Mouse (Mus musculus): ENCODE measurements at regions not wholly inside any gene's neighbourhood (a gene's known extent, or its start where the extent isn't known, plus 50 kb on each side); places are given as distances from the start of the nearest gene placed in this dataset.
"Not testable (repeated sequence)": the region's sequence is repeated elsewhere in the genome, so short reads cannot be mapped to it uniquely, and the experiment has no call there.

DNA sequence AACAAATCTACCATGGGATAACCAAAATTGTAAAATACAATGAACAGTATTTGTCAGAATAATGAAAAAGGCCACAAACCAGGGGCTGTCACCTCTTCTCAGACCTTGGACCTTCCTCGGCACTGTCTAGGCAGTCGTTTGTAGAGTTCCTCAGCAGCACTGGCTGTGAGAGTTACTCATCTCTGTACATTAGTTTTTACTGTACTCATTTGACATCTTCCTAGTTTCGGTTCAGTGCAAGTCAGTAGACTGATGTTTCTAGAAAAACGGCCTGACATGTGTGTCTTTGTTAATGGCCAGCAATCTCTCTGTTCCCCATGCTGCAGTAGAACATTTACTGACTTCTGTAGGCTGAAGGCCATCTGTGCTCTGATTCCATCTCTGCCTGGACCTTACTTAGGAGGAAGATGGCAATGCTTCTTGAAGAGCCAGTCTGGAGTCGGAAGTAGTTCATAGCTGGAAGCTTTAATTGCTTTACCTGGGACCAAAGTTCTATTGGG, 537.1 kb downstream of the Hace1 start:
- no peak for DNase-seq

DNA sequence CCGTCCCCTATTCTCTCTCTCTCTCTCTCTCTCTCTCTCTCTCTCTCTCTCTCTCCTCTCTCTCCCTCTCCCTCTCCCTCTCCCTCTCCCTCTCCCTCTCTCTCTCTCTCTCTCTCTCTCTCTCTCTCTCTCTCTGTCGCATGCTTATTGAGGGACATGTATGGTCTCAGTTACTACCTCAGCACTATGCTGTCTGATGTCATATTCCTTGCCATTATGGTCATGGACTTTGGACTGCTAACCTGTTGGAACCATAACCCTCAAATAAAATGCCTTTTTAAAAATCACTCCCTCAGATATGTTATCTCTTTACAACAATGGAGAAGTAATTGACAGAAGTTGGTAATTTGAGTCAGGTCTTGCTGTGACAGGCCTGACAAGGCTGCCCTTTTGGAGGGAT, 544.8 kb downstream of the Hace1 start:
- not testable (repeated sequence) for DNase-seq

DNA sequence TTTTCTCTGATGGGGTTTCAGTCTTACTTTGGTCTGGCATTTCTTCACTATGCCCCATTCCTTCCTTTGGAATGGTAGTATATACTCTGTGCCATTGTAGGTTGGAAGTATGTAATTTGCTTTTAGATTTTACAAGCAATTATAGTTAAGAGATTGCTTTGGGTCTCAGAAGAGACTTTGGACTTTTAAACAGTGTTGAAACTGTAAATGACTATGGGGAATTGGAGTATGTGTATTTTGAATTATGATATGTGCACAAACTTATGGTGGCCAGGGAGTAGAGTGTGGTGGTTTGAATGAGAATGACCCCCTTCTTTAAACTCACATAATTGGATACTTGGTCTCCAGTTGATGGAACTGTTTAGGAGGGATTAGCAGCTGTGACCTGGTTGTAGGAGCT, 546.2 kb downstream of the Hace1 start:
- no peak for DNase-seq

DNA sequence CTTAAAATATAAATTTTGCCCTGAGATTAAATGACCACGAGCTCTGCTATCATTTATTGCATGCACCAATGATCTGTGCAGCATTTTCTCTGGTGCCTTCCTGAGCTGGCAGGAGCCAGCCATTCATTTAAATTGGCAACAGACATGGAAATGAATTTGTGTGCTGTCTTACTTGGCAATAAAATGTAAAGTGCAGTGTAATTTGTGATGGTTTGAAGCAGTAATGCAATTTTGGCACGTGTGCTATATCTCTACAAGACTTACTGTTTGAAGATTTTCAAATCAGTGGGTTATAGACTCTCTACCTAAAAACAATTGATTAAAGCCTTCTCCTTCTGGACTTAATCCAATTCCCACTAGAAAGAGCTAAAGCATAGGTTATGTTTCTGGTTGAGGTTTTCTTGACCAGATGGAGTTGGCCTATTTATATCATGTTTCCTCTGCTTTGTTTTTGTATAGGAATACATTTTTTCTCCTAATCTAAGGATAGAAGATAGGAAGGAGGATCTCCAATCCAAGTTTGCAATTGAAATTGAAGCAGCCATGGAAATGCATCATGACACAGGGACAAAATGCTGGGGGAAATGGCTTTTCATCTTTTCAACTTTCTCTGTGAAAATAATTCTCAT, 557.6 kb downstream of the Hace1 start:
- peak; percentile 12 for DNase-seq

DNA sequence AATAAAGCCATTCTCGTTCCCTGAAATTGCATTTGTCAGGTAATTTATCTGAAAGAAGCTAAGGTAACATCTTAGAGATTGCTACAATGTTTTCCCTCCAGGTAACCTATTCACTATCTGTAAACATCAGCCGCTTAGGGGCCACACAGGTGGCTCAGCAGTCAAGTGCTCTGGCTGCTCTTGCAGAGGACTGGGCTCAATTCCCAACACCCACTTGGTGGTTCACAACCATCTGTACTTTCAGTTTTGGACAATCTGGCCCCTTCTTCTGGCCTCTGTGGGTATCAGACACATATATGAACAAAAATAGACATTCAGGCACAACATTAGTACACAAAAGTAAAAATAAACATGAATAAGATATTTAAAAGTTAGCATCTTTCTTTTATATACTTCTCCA, 596.4 kb downstream of the Hace1 start:
- DNase-seq, result peak; percentile 40

DNA sequence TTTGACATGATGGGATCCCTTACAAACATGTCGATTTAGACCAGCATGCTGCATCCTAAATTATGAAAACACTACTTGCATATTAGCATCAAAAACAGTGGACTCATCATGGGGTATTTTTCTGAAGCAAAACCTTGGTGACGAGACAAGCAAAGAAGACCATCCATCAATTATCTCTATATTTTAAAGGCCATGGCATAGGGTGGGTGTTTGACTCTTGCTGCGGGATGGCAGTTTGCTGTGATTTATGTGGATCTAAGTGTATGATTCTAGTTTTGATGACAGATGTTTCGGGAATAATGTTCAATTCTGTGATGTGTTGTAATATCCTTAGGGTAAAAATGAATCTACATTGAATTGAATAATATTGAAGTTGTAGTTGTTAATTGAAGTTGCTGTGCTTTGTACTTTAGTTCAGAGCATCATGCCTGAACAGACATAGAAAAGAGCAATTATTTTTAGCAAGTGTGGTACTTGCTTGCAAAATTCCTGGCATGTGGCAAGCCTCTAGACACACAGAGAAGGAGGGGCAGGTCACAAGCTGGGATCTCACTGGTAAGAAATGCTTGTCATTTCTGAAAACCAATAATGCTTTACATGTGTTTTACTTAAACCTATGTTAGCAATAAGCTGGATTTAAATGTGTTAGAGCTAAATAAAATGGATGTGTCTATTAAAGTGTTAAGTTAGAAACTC, 608.3 kb downstream of the Hace1 start:
- no peak for DNase-seq

DNA sequence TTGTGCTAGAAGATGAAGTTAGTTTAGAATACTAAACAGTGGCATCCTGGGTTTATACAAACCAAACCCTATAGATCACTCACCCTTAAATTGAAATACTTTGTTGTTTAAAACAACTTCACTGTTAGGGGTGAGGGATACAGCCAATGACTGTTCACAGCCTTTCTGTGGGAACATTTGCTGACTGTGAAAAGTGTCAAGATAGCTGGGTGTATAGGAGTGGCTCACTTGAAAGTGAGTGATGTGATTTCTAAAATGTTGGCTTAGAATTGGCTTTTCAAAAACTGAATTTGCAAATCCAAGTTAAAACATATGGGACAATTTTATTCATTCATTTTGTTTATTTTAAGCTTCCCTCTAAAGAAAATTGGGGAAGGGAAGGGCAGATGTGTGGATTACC, 616.5 kb downstream of the Hace1 start:
- DNase-seq, result no peak

DNA sequence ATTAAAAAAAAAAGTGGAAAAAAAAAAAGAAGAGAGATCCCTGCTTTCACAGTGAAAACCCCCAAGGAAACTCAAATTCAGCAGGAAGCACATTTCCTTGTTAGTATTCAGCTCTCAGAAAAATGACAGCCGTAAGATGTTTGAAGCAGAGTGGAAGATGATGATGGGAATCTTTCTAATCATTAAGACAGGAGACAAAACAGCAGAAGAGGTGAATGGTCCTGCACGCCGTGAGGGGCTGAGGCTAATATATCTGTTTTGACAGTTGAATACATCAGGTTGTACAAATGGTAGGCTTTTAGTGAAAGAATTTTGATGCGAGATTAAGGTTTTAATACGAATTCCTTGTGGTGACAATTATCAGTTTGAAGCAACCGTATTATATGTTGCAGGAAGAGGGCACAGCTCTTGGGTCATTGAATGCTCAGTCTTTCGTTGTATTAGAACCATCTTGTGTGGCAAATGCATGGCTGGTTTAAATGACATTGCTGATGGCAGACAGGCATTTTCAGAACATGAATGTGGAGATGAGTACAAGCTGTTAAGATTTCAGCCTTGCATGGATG, 649.3 kb downstream of the Hace1 start:
- no peak for DNase-seq

DNA sequence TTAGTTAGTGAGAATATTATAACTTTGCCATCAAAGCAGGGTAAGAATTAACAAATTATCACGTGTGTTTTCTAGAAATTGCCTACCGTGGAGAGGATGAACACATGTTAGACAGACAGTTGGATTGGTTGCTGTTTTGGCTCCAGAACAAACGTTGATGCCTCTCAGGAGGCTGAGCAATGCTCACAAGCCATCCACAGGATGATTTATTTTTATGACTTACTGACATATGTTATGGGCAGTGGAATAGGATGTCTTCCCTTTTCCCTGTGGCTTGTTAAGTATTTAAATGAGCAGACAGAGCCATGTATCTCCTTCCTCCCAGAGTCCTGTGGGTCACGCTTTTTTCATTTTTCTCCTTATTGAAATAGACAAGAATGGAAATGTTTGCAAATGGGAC, 652.0 kb downstream of the Hace1 start:
- no peak for DNase-seq

DNA sequence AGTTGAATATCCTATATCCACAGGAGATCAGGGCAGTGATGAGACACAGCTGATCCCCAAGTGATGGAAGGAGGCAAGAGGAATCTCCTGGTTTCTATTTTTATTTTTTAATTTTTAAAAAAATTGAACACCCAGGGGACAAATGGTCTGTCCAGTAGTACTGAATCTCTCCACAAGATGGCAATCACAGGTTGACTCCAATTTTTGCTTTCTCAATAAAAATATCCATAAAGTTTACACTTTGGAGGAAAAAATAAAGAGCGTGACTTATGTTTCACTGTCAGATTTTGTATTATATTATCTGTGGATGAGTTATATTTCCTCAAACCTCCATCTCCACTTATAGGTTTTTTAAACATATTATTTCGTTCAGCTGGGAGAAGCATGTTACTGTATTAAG, 658.0 kb downstream of the Hace1 start:
- DNase-seq, result no peak

DNA sequence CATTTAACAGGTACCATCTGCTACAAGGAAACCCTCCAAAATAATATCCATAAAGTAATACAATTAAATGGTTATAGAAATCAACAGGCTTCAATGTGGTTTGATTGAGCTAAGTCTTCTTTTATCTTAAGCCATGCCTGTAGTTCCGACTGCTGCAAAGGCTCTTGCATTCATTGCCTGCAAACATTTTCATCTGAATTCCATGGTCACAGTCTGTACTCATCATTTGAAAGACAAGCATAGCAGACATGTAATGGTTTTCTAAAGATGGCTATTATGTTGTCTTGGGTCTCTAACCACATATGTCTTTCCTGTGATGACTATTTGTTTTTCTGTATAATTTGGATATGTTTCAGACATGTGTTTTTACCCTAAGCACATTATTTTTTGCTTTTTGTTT, 677.9 kb downstream of the Hace1 start:
- DNase-seq, result no peak

DNA sequence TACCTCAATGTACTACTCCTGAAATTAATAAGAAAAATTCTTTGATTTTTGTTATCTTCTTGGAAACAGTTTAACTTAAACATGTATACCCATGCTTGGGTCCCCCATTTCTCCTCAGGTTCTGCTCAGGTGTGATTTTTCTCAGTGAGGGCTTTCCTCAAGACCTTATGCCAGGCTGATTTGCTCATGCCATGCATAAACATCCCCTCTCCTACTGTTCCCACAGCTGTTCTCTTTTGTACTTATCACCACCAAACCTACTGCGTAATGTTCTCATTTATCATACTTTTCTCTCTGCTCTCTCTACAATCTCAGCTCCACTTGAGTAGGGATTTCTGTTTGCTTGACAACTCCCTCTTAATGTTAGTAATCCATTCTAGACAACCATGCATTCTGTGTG, 692.1 kb downstream of the Hace1 start:
- no peak for DNase-seq

DNA sequence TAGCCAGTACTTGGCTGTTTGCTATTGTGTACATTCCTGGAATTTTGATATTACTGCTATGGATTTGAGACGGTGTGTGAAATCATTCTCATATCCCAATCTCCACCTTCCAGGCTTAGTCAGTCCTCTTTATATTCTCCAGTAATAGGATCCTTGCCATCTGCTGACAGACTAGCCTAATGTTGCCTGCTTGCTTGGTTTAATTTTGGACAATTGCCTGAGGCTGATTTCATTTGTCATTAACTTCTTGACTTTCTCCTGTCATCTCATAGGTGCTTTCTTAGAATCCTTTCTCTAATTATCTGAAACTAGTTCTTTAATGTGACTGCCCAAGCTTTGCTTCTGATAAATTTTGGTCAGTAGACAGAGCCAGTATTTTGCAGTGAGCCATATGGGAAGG, 696.2 kb downstream of the Hace1 start:
- DNase-seq, result no peak

DNA sequence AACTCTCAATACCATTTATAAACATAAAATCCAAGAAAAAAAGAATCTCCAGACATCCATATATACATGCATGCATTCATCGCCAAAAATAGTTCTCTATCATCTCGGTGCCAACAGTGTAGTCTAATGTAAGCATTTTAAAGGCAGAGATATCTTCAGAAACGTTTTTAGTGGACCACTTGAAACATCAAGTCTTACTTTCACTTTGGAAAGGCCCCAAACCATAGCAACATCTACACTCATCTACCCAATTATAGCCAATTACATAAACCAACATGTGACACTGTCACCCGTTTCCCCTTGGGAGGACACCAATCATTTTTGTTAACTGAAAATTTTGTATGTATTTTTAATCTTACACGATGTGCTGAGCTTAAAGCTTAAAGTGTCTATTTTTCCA, 716.7 kb downstream of the Hace1 start:
- no peak for DNase-seq

DNA sequence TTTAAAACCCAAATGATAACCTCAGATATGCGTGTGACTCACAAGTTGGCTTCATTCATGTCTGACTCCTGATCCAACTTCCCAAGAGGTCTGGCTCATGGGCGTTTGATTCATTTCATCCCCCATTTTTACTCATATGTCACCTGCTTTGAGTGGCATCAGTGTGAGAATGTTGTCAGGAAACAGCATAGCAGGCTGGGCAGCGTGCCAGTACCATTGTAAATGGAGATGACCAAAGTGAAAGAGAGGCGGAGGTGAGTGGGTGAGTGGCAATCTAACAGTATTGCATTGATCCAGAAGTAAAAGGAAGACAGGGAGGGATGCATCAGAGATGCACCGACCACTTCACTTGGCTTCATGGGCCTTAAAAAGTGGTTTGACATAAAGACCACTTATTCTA, 720.7 kb downstream of the Hace1 start:
- no peak for DNase-seq

DNA sequence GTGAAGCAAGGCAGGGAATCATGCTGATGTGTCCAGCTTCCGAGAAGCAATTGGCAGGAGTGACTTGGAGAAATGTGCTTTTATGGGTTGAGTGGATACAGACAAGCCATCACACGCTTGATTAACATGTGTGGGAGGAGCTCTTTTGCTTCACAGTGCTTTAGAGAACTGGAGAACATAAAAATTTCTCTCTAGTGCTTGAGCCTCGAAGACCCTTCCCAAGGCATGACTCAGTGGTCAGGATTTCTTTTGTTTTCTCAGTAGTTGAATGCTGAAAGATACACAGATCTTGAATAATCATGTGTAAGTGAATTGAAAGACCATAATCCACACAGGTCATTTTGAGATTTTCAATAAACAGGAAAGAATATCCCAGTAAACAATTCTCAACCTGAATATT, 721.9 kb downstream of the Hace1 start:
- DNase-seq, result no peak

DNA sequence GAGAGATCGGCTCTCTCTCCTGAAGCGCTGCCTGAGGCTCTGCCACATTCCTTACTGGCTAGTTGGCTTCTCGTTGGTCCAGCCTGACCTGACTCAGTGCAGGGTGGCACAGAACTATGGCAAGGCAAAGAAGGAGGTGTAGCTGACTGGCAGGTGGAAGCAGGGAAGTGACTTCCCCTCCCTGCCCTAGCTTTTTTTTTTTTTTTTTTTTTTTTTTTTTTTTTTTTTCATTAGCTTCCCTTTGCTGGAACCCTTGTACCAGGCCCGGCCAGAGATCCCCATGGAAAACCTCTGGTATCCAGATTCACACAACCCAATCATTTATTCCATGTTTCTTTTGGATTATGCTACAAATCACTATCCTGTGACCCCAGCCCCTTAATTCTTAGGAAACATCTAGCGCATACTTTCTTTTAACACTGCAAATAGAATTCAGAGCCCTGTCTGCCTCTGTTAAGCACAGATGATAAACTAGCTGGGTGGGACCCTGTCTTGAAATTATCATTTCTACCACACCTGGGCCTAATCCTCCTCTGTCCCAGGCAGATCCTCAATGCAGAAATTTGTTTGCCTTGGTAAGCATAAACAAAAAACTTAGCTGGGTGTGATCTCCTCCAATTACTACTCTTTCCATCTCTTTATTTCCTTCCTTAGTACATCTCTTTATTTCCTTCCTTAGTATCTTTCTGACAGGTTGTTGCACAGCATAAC, 742.9 kb downstream of the Hace1 start:
- DNase-seq, result no peak

DNA sequence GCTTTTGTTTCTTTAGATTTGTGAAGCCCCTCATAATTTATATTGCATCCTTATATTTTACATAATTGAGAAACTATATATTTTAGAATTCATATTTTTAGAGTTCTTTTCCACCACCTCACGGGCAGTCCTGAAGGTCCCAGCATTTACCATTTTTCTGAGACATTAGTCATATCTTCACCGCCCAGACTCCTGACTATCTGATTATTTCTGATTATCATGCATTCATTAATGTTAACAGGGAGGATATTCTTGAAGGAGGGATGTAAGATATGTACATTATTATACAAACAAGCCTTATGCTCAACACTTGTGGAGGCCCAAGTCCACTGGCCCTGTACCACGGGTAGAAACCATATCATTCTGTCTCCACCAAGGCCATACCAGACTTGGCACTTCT, 743.4 kb downstream of the Hace1 start:
- DNase-seq, result no peak

DNA sequence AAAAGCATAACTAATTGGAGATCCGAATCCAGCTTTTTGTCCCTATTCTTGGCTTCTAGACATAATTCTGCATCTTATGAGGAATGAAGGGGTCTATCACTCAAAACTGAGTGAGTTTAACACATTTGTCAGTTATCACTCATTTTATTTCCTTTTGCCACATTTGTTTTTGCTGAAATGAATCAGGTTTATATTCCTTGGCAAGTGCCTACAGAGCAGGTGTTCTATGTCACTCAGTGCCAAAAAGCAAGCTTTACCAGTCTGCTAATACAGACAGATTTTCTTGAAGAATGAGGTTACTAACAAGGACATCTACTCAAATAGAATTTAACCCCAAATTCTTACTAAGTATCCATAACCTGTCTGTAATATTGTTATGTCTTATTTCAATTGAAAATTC, 751.4 kb downstream of the Hace1 start:
- DNase-seq, result peak; percentile 28

DNA sequence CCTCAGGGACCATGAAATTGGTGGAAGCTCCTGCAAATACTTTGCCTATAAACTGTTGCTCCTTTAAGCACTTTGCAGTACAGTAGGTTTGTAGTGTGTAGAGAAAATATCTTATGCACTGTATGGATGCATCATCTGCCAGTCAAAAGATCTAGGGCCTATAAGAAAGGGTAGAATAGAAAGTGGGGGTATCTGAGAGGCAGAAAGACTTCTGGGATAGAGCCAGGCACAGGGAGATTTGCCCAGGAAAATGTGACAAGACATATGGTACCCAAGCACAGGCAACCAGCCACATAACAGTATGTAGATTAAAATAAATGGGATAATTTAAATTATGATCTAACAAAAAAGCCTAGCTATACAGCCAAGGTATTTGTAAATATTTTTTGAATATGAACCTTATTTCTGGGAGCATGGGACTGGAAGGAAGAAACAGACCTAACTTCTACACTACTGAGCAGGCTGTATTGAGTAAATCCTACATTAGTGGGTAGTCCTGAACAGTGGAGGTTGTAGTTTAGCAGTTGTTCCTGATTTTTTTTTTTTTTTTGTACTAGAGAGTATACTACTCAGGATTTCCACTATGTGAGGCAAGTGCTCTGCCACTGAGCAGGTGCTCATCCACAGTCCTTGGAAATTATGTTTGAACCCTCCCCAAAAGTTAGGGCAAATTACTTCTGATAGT, 754.1 kb downstream of the Hace1 start:
- peak; percentile 56 for DNase-seq

DNA sequence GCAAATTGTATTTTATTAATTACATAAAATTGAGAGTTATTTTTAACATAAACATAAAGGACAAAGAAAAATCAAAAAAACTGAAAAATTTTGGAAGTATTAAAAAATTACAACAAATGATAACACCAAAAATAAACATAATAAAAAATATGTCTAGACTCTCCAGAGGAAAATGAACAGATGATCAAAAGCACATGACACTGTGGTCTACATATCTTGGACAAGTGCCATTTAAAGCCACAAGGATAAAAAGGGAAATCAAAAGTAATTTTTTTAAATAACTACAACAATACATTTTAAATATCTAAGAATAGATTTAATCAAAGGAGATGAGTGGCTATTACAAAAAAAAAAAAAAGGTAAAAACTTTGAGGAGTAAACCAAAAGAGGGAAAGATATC, 755.6 kb downstream of the Hace1 start:
- no peak for DNase-seq

DNA sequence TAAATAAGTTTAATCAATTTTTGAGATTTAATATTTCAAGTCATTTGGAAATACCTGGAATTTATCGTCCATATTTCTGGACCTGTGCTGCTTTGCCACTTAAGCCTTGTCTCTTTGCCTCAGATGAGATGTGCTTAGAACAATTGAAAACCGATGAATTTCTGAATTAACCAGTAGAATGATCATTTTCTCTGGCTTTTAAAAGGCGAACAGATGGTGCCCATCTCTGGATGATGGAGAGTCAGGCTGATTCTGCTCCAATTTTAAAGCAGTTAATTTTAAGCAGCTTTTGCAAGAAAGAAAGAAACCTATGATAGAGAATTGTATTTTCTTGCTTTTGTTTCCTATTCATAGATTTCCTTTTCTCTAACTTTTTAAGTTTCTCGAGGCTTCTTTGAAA, 767.7 kb downstream of the Hace1 start:
- DNase-seq, result peak; percentile 8

DNA sequence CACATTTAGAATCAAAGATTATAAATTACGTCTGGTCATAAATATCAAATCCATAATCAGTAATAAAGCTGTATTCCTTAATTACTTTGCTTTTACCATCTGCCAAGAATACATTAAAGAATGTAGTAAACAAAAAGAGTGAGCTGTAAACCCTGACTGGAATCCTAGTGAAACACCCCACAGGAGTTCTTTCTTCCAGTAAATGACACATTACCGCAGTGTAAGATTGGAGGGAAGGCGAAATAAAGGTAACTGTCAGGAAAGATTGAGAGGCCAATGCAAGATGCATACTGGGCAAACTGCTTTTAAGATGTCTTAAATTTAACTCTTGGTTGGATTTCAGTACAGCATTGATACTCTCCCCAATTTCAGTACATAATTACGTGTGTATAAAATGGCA, 772.0 kb downstream of the Hace1 start:
- no peak for DNase-seq
